Mouse (Mus musculus): ENCODE measurements at regions not wholly inside any gene's neighbourhood (a gene's known extent, or its start where the extent isn't known, plus 50 kb on each side); places are given as distances from the start of the nearest gene placed in this dataset.

- Histone ChIP-seq H3K4me1 (replicated peaks; ENCODE audit: control insufficient read depth, insufficient read depth) (no peaks in the 10 kb centered on the region), H3K9ac (ENCODE audit: low read length) (no peak overlapping the region), H3K36me3 (ENCODE audit: control insufficient read depth, insufficient read depth, low read length) (no peaks in the 10 kb centered on the region), H3K27me3 (ENCODE audit: control insufficient read depth, insufficient read depth, low read length) (no peaks in the 10 kb centered on the region), H3K4me3 (ENCODE audit: low read depth, low read length) (no peak overlapping the region), H3K4me2 (replicated peaks; ENCODE audit: low read depth) (no peak overlapping the region), H3K27ac (replicated peaks) (no peak overlapping the region), H3K9me3 (ENCODE audit: control insufficient read depth, low read length) (no peaks in the 10 kb centered on the region)
- ATAC-seq (ENCODE audit: low FRiP score, low TSS enrichment) (no peak), DNase-seq (ENCODE audit: low spot score) (peak; percentile 26)
- TF ChIP-seq CTCF (IDR thresholded peaks at IDR 0.05; ENCODE audit: low read depth) (no peak), EP300 (optimal IDR thresholded peaks at IDR 0.05) (no peak)
- 12% methylated on average over 3 of the region's 3 CpGs for WGBS
Observed at GRCm38 (mm10) chr1:76283322-76283721, 737.3 kb downstream of the Slc4a3 start.

- no peaks in the 10 kb centered on the region for H3K9me3 ChIP-seq (ENCODE audit: control insufficient read depth, low read length)
- no peak overlapping the region for H3K27ac ChIP-seq (replicated peaks)
- no peak for DNase-seq (ENCODE audit: low spot score)
- H3K9ac ChIP-seq (ENCODE audit: low read length) = no peak overlapping the region
- ATAC-seq (ENCODE audit: low FRiP score, low TSS enrichment) = no peak
- no peak overlapping the region for H3K4me2 ChIP-seq (replicated peaks; ENCODE audit: low read depth)
- H3K27me3 ChIP-seq (ENCODE audit: control insufficient read depth, insufficient read depth, low read length) = no peaks in the 10 kb centered on the region
- H3K4me3 ChIP-seq (ENCODE audit: low read depth, low read length) = no peak overlapping the region
- H3K36me3 ChIP-seq (ENCODE audit: control insufficient read depth, insufficient read depth, low read length) = no peaks in the 10 kb centered on the region
- no peak for TF ChIP-seq EP300 (optimal IDR thresholded peaks at IDR 0.05)
- TF ChIP-seq CTCF (IDR thresholded peaks at IDR 0.05; ENCODE audit: low read depth) = no peak
- WGBS = 75% methylated on average over 4 of the region's 4 CpGs
- H3K4me1 ChIP-seq (replicated peaks; ENCODE audit: control insufficient read depth, insufficient read depth) = no peaks in the 10 kb centered on the region
Observed at GRCm38 (mm10) chr1:76322943-76323559, 777.0 kb downstream of the Slc4a3 start.

- no peak overlapping the region for H3K27ac ChIP-seq (replicated peaks)
- no peaks in the 10 kb centered on the region for H3K36me3 ChIP-seq (ENCODE audit: control insufficient read depth, insufficient read depth, low read length)
- H3K4me2 ChIP-seq (replicated peaks; ENCODE audit: low read depth) = no peak overlapping the region
- 78% methylated on average over 4 of the region's 4 CpGs for WGBS
- H3K9ac ChIP-seq (ENCODE audit: low read length) = no peak overlapping the region
- no peak for TF ChIP-seq CTCF (IDR thresholded peaks at IDR 0.05; ENCODE audit: low read depth)
- TF ChIP-seq EP300 (optimal IDR thresholded peaks at IDR 0.05) = no peak
- H3K27me3 ChIP-seq (ENCODE audit: control insufficient read depth, insufficient read depth, low read length) = no peaks in the 10 kb centered on the region
- no peak overlapping the region for H3K4me3 ChIP-seq (ENCODE audit: low read depth, low read length)
- DNase-seq (ENCODE audit: low spot score) (no peak), ATAC-seq (ENCODE audit: low FRiP score, low TSS enrichment) (no peak)
- H3K4me1 ChIP-seq (replicated peaks; ENCODE audit: control insufficient read depth, insufficient read depth) = no peaks in the 10 kb centered on the region
- H3K9me3 ChIP-seq (ENCODE audit: control insufficient read depth, low read length) = no peaks in the 10 kb centered on the region
Observed at GRCm38 (mm10) chr1:76323592-76323991, 777.5 kb downstream of the Slc4a3 start.

GRCm38 (mm10) chr1:76336011-76336410, 789.9 kb downstream of the Slc4a3 start:
- Histone ChIP-seq H3K36me3 (ENCODE audit: control insufficient read depth, insufficient read depth, low read length) (no peaks in the 10 kb centered on the region), H3K4me3 (ENCODE audit: low read depth, low read length) (no peak overlapping the region), H3K27ac (replicated peaks) (no peak overlapping the region), H3K4me2 (replicated peaks; ENCODE audit: low read depth) (no peak overlapping the region), H3K27me3 (ENCODE audit: control insufficient read depth, insufficient read depth, low read length) (no peaks in the 10 kb centered on the region), H3K9me3 (ENCODE audit: control insufficient read depth, low read length) (no peaks in the 10 kb centered on the region), H3K4me1 (replicated peaks; ENCODE audit: control insufficient read depth, insufficient read depth) (no peaks in the 10 kb centered on the region), H3K9ac (ENCODE audit: low read length) (no peak overlapping the region)
- TF ChIP-seq EP300 (optimal IDR thresholded peaks at IDR 0.05) (no peak), CTCF (IDR thresholded peaks at IDR 0.05; ENCODE audit: low read depth) (no peak)
- ATAC-seq (ENCODE audit: low FRiP score, low TSS enrichment) (no peak), DNase-seq (ENCODE audit: low spot score) (no peak)

GRCm38 (mm10) chr1:76362106-76362505, 816.0 kb downstream of the Slc4a3 start:
- WGBS = 81% methylated on average over 8 of the region's 8 CpGs
- Histone ChIP-seq H3K4me1 (replicated peaks; ENCODE audit: control insufficient read depth, insufficient read depth) (no peaks in the 10 kb centered on the region), H3K27ac (replicated peaks) (no peak overlapping the region), H3K36me3 (ENCODE audit: control insufficient read depth, insufficient read depth, low read length) (no peaks in the 10 kb centered on the region), H3K9ac (ENCODE audit: low read length) (no peak overlapping the region), H3K4me3 (ENCODE audit: low read depth, low read length) (no peak overlapping the region), H3K9me3 (ENCODE audit: control insufficient read depth, low read length) (no peaks in the 10 kb centered on the region), H3K4me2 (replicated peaks; ENCODE audit: low read depth) (no peak overlapping the region), H3K27me3 (ENCODE audit: control insufficient read depth, insufficient read depth, low read length) (no peaks in the 10 kb centered on the region)
- no peak for DNase-seq (ENCODE audit: low spot score)
- TF ChIP-seq EP300 (optimal IDR thresholded peaks at IDR 0.05) (no peak), CTCF (IDR thresholded peaks at IDR 0.05; ENCODE audit: low read depth) (no peak)
- ATAC-seq (ENCODE audit: low FRiP score, low TSS enrichment) = no peak

- DNase-seq (ENCODE audit: low spot score) (no peak), ATAC-seq (ENCODE audit: low FRiP score, low TSS enrichment) (no peak)
- no peaks in the 10 kb centered on the region for H3K36me3 ChIP-seq (ENCODE audit: control insufficient read depth, insufficient read depth, low read length)
- TF ChIP-seq EP300 (optimal IDR thresholded peaks at IDR 0.05) (no peak), CTCF (IDR thresholded peaks at IDR 0.05; ENCODE audit: low read depth) (no peak)
- no peak overlapping the region for H3K4me2 ChIP-seq (replicated peaks; ENCODE audit: low read depth)
- no peak overlapping the region for H3K27ac ChIP-seq (replicated peaks)
- WGBS = 32% methylated on average over 2 of the region's 2 CpGs
- no peaks in the 10 kb centered on the region for H3K4me1 ChIP-seq (replicated peaks; ENCODE audit: control insufficient read depth, insufficient read depth)
- H3K9me3 ChIP-seq (ENCODE audit: control insufficient read depth, low read length) = no peaks in the 10 kb centered on the region
- no peak overlapping the region for H3K4me3 ChIP-seq (ENCODE audit: low read depth, low read length)
- no peak overlapping the region for H3K9ac ChIP-seq (ENCODE audit: low read length)
- no peaks in the 10 kb centered on the region for H3K27me3 ChIP-seq (ENCODE audit: control insufficient read depth, insufficient read depth, low read length)
Observed at GRCm38 (mm10) chr1:76373931-76374330, 827.9 kb downstream of the Slc4a3 start.

Measured in stomach, postnatal 0 days (tissue).